Mouse (Mus musculus) adrenal gland (tissue): ENCODE results near the gene Pde4b.
"Not testable (repeated sequence)": the region's sequence is repeated elsewhere in the genome, so short reads cannot be mapped to it uniquely, and the experiment has no call there.

Source experiments
- intact Hi-C: fragments of 180-260 bp; cut with DNase I; formaldehyde crosslinking; loops from one replicate; pipeline ENCODE4 v1.15.1; 2025
- long read RNA-seq, 2 experiments: library from polyadenylated mRNA; unstranded; transcript quantifications; one replicate each; pipeline ENCODE4 v2.0.0; 2020; ENCODE audit warnings: borderline replicate concordance in 1 of 2; ENCODE audit not compliant: insufficient replicate concordance in 1 of 2

The Pde4b gene
- long read RNA-seq, experiment 1, partial matches to known transcripts = 0 of 2 reads
- long read RNA-seq, experiment 1, other reads (novel, unspliced or antisense) = 2 of 2 reads
- long read RNA-seq, experiment 2, partial matches to known transcripts = 0 of 4 reads
- long read RNA-seq, experiment 2, other reads (novel, unspliced or antisense) = 3 of 4 reads

DNA sequence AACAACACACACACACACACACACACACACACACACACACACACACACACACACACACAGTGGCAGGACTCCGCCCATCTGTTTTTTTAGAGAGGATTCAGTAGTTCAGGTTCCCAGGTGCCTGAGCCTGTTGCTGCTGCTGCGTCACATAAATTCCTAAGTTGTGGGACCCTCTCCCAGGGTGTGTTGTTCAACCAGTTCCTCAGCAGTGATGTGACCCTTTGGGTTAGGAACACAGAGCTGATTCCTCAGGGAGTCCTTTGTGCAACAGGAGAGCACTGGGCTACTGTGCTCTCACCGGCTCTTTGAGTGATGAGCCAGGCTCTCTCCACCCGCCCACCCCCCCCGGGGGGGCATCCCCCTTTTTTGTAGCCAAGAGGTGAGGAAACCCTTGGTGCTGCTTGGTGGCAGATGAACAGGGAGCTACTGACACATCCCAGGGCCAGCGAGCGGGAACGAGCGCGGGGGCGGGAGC is at the start of gene Pde4b:
Gene Pde4b (plus strand): TSS at position 453 of the 475 bp plus-strand sequence.
- intact Hi-C loops = no loop called here

DNA sequence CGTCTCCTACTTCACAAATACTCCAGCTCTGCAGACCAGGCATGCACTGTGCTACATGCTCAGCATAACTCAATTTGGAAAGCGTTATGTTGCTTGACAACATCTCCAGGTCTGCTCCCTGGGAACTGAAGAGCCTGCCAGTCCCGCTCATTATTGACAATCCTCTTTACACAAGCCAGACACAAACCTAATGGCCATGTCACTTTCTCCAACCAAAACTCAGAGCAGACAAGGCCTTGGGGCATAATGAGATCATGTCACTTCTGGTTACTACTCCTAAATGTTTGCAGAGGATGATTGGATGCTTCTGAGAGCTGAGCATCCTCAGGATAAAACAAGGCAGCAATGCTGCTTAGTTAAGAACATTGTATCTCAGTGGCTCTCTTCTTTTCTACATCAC is 47.2 kb upstream of the Pde4b start:
- intact Hi-C loops = no loop called here

- intact Hi-C loops = no loop called here
Measured at GRCm38 (mm10) chr4:102045183-102046140, 41.9 kb upstream of the Pde4b start.

GRCm38 (mm10) chr4:102049368-102049767 is 38.0 kb upstream of the Pde4b start:
- intact Hi-C loops = not testable (repeated sequence)

- intact Hi-C loops = no loop called here
Measured at GRCm38 (mm10) chr4:102061322-102061721, 26.0 kb upstream of the Pde4b start.

DNA sequence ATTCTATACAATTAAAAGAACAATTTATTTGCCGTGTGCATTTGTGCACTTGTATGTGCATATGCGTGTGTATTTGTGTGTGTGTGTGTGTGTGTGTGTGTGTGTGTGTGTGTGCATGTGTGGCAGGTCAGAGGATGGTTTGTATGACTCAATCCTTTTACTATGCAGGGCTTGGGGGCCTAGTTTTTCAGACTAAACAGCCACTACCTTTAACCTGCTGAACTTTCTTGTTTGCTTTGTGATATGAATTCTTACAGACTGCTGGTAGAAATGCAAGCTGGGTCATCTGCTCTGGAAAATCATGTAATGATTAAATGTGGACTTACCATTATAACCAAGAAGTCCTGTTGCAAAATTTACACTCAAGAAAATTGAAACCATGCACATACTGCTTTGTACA is 18.0 kb upstream of the Pde4b start:
- intact Hi-C loops = no loop called here

DNA sequence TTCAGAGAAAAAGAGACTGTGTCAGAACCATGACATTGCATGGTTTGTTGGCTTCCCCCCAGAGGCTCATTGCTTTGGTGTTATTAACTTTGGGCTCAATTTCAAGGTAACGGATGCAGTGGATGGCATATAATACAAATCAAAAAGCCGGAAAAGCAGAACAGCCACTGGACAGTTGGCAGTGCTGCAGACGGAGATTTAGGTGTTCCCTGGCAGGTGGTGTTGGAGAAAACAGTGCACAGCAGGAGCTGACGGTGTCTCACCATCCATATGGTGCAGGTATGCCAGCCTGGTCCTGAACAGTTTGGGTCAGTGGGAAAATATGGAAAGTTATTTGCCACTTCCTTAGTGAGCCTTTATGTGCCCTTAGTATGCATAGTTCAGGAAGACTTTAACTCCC is 1.0 kb upstream of the Pde4b start:
- intact Hi-C loops = no loop called here

DNA sequence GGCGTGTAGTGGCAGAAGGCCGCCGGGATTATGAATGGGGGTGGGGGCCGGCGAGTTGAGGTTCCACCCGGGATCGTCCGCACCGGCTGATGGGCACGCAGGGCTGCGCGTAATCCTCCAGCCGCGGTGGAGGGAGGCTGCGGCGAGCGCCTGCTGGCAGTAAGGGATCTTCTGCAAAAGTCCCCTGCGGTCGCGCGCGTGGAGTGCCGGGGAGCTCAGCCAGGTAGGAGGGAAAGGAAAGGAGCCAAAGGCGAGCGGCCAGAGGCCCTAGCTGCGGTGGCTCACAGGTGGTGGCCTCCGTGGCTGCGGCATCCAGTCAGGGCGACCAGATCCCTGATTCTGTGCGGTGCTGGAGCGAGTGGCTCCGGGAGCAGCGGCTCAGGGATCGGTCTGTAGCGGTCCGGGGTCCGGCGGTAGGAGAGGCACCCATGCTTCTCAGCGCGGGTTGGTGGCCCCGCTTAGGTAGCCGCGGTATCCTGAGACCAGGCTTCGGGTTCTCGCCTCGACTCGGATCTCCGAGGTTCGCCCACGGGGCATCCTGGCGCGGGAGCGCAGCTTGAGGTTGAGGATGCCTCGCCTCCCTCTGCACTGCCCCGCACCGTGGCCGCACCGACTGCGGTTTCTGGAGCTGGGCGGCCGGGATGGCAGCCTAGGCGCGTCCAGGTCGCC is 357 bp downstream of the Pde4b start:
- intact Hi-C loops = no loop called here

GRCm38 (mm10) chr4:102088235-102088867 is 1.0 kb downstream of the Pde4b start:
- intact Hi-C loops = no loop called here

DNA sequence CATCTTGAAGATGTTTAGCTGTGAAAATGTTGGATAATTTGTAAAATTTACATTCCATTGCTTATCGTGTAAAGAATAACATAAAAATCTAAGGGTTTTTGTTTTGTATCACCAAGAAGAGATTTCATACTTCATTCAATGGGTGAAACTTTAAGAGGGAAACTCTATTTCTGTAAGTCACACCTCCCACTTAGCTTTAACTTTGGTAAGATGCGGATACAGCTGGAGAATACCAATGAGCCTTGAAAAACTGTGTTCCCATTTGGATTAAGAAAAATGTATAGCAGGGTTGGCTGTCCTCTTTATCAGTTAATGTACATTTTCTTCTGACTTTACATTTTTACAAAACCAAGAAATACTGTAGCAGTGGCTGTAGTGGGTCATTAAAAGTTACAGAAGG is 8.5 kb downstream of the Pde4b start:
- intact Hi-C loops = no loop called here

DNA sequence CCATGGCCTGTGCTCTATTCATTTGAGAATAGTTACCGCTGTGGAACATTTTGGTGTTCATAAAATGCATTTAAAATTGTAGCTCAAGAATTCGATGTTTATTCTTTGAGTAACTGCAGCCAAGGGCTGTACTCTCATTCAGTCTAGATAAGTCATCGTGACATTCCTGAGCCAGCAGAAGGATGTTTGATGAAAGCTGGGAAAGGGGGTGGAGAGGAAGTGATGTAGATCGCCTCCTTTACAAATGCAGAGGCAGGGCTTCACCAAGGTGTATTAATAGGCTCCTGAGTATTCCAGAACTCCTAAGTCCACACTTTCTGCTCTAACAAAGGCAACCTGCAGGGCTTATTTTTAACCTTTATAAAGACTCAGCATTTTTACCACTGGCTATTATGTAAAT is 14.9 kb downstream of the Pde4b start:
- intact Hi-C loops = no loop called here

DNA sequence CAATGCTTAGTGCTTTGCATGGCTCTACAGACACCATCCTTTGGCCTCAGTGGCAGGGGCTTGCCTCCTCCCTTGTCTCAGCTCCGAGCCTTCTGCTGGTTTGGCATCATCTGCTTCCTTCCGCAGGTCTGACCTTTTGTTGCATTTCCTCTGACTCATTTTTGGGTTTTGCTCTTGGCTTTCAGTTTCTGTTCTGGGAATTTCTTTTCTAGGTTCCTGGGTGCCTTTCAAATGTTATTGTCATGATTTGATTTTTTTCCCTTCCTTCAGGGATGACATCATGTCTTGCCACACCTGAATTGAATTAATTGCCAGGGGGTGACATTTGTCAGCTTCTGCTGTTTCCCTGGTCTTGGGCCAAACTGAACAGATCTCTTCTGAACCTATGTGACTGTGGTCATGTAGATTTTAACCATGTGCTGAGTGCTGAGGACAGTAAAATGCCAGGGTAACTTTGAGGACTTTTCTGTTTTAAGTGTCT is 17.2 kb downstream of the Pde4b start:
- intact Hi-C loops = no loop called here

GRCm38 (mm10) chr4:102106771-102107170 is 19.4 kb downstream of the Pde4b start:
- intact Hi-C loops = no loop called here

- intact Hi-C loops = no loop called here
Measured at GRCm38 (mm10) chr4:102119454-102119853, 32.1 kb downstream of the Pde4b start.

DNA sequence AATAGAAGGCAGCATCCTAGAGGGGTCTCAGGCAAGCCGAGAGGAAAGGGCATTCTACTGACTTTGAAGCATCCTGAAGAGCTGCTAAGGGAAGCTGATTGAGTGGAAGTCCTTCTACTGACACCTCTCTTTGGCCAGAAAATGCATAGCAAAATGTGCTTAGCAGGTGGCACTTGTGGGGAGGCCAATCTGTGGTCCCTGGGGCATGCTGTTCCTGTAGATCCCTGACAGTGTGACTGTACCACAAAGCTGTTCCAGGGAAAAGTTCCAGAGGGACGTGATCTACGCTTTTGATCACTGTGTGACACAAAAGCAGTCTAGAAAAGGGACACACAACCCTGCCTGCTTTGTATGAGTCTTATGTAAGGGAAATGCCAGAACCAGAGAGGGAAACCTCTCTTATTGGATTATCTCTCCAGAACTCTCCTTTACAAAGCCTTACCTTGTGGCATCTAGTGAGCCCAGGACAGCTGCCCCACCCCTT is 49.1 kb downstream of the Pde4b start:
- intact Hi-C loops = no loop called here

GRCm38 (mm10) chr4:102138346-102138745 is 51.0 kb downstream of the Pde4b start:
- intact Hi-C loops = no loop called here

GRCm38 (mm10) chr4:102141241-102141640 is 53.9 kb downstream of the Pde4b start:
- intact Hi-C loops = no loop called here

- intact Hi-C loops = no loop called here
Measured at GRCm38 (mm10) chr4:102148766-102149165, 61.4 kb downstream of the Pde4b start.

DNA sequence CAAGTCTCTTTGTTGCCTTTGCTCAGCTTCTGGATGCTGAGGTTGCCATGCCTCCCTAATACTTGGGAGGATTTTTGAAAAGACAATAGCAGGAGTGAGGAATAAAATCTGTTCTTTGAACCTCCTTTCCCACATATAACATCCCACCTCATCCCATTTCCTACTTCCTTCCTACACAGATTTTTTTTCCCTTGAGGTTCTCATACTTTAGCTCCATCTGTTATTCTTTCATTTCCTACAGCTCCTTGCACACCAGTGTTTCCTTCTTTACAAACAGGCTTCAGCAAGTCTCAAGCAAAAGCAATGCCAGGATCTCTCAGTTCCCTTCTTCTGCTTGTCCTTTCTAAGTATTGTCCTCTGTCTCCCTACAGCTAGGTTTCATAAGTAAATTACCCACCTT is 71.8 kb downstream of the Pde4b start:
- intact Hi-C loops = no loop called here

GRCm38 (mm10) chr4:102171636-102172035 is 84.3 kb downstream of the Pde4b start:
- intact Hi-C loops = no loop called here

- intact Hi-C loops = no loop called here
Measured at GRCm38 (mm10) chr4:102172711-102173213, 85.4 kb downstream of the Pde4b start.
